Mouse (Mus musculus) heart, adult 9 months (tissue): Measurements from ENCODE around the gene Setd1b.
"Not testable (repeated sequence)": the region's sequence is repeated elsewhere in the genome, so short reads cannot be mapped to it uniquely, and the experiment has no call there.

ENCODE experiments used
- DNase-seq, 2 experiments: peaks; one replicate each; pipeline ENCODE4 v3.0.0; 2022; ENCODE audit warnings: low spot score in 2 of 2

Setd1b gene

DNA sequence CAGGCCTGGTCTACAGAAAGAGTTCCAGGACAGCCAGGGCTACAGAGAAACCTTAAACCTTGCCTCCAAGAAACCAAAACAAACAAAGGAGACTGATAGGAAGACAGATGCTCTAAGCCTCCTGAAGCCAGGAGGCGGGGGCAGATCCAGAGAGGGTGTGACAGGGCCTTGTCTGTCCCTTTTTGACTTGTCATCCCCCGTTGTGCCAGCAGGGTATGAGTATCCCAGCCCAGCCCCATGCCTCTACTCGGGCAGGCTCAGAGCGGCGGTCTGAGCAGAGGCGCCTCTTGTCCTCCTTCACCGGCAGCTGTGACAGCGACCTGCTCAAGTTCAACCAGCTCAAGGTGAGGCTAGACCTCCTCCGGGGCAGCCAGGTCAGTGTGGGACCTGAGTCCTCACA, 20.9 kb downstream of the Setd1b start:
- no peak for DNase-seq

DNA sequence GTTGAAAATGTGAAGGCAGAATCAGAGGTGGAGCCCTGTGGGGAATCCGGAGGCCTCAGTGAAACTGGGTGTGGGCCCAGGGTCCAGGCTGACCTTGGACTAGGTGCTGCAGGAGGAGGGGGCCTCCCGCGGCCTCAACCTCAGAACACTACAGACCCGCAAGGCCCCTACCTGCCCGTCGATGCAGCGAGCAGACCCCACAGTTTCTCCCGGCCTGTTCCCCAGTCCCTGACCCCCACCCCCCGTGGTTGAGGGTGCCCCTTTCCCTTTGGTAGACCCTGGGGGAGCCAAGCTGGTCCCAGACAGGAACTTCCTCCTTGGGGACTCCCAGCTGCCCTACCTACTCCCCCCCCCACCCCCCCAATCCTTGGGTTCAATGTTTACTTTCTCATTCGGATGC, 24.4 kb downstream of the Setd1b start:
- no peak for DNase-seq

DNA sequence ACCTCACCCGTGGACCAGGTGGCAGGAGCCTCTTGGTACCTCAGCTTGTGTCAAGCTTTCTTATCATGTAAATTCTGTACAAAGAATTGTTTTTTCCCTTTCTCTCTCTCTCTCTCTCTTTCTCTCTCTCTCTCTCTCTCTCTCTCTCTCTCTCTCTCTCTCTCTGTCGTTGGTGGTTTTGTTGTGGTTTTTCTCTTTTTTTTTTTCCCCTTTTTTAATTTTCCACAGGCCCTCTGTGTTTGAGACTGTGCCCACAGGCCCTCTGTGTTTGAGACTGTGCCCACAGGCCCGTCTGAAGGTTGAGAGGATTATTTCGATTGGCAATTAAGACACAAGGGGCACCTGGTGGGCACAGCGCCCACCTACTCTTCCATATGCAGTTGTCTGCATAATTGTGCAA, 25.6 kb downstream of the Setd1b start:
- no peak for DNase-seq

DNA sequence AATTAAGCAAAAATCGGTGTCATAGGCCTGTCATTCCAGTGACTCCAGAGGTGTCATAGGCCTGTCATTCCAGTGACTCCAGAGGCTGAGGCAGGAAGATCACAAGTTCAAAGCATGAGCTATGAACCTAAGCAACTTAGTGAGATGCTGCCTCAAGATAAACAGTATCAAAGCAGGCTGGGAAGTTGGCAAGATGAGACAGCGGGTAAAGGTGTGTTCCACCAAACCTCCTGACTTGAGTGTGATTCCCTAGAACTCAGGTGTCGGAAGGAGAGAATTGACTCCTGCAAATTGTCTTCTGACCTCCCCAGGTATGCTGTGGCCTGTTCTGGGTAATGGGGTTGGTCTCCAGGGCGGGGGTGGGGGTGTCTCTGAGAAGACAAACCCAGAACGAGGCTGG, 27.3 kb downstream of the Setd1b start, which contains the start of gene Psmd9:
TSS of gene Psmd9 (plus strand) at position 130 of the 400 bp plus-strand sequence.
- DNase-seq = no peak

- DNase-seq = no peak
These were observed 28.4 kb downstream of the Setd1b start for GRCm38 (mm10) chr5:123170365-123170764.

DNA sequence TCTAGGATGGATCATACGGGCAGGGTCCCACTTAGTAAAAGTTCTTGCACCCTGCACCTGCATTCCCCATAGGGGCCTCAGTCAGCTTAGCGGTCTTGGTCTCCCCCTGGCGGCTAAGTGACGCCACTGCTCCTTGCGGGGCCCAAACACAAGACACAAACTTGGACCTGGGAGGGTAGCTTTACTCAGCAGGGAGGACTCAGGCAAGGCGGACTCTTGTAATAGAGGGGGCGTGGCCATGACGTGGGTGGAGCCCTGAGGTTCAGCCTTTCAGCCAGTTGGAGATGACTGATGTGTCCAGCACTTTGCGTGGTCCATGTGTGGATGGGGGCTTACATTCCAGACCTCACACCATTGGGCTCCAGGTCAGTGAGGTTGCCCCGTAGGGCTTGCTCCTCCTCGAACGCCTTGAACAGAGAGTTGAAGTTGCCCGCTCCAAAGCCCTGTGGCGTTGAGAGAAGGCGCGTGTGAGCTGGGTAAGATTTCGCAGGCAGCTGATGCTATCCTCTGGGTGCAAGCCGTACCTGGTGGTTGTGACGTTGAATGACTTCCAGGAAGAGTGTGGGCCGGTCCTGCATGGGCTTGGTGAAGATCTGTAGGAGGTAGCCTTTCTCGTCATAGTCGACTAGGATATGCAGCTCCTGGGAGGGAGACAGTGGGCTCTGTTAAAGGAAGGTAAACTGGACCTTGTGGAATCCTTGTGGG, 29.8 kb downstream of the Setd1b start:
- DNase-seq = peak; percentile 68 to 76

DNA sequence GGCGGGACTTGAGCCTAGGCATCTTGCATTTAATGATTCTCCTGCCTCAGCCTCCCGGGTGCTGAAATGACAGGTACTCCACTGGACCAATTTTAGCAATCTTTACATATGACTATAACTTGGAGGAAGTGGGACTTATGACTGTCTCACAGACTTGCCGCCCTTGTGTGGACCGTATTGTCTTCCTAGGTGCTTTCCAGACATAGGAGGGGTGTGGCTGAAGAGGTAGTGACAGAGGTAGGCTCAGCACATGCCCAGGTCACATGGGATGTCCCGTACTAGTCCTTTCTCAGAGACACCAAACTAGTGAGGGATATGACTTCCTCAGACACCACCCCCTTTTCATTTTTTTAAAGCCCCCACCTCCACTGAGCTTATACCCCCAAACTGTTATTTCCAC, 36.8 kb downstream of the Setd1b start:
- DNase-seq = no peak

DNA sequence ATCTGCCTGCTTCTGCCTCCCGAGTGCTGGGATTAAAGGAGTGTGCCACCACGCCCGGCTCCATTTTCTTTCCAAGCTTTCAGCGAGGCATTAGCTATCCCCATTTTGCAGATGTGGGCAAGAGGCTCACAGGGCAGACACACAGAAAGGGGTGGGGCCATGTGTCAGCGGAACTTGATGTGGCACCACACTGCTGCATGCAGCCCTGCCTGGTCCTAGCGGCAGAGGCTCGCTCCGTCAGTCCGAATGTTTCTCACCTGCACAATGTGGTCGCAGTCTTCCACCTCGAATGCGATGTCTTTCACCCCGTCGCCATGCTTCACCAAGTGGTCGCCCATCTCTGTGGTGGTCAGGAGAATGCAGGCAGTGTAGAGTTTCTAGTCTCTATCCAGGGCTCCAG, 38.4 kb downstream of the Setd1b start:
- no peak for DNase-seq

GRCm38 (mm10) chr5:123181536-123181935, 39.5 kb downstream of the Setd1b start:
- DNase-seq = peak; percentile 28 to 29

DNA sequence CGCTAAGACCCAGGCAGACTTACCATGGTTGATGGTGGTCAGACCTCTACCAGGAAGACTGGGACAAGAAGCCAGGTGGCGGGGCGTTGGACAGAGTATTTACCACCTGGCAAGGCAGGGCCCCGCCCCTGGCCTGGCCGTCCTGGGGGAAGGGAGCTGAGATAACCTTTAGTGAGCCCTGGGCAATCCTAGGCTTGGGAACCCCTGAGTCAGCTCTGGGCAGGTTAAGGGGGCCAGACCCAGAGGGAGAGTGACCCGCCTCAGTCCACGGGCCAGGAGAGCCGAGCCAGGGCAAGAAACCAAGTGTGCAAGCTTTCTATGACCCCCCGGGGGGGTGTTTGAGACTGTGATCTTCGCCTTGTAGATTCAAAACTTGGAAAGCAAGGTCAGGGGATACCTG, 40.7 kb downstream of the Setd1b start, which contains the start of gene Hpd:
TSS of gene Hpd (minus strand) at position 77 of the 400 bp plus-strand sequence.
- DNase-seq = no peak

DNA sequence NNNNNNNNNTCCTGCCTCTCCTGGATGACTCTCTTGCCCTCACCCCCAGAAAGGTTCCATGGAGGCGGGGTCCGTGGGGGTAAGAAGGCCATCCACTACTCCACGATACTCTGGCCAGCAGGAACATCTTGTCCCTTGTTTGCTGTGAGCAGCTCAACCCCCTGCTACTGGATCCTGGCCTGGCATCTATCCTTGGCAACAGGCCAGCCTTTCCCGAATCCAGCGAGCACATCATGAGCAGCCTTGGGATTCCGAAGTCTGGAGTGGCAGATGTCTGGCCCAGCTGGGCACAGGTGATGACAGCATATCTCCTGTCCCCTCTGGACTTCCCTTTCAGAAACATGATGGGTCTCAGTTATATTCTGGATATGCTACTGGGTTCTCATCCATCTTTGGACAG, 44.0 kb downstream of the Setd1b start:
- DNase-seq = no peak

DNA sequence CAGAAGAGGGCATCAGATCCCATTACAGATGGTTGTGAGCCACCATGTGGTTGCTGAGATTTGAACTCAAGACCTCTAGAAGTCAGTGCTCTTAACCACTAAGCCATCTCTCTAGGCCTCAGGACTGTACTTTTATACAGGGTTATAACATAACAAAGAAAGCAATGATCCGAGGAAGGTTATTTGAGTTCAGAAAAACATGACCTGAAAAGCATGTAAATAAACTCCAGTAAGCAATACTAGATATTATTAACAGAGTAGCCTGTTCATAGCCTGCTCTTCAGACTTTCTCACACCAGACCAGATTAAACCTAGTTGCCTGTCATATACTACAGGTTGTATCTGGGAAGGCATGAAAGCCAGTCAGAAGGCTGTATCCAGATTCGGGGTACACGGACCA, 45.3 kb downstream of the Setd1b start:
- DNase-seq = no peak

DNA sequence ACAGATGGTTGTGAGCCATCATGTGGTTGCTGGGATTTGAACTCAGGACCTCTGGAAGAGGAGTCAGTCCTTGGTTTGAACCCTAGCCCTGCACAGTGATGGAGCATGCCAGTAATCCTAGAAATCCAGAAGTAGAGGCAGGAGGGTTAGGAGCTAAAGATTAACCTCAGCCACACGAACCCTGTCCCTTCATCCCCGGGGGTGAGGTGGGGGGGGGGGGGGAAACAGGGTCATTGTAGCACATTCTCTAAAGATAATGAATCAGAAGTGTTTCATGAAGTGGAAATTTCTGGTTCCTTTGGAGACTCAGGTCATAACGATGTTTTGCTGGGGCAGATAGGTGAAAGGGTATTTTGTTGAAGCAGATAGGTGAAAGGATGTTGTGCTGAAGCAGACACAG, 48.9 kb downstream of the Setd1b start:
- no peak for DNase-seq

GRCm38 (mm10) chr5:123191427-123191826, 49.4 kb downstream of the Setd1b start:
- no peak for DNase-seq

GRCm38 (mm10) chr5:123192606-123193150, 50.7 kb downstream of the Setd1b start:
- DNase-seq = no peak

DNA sequence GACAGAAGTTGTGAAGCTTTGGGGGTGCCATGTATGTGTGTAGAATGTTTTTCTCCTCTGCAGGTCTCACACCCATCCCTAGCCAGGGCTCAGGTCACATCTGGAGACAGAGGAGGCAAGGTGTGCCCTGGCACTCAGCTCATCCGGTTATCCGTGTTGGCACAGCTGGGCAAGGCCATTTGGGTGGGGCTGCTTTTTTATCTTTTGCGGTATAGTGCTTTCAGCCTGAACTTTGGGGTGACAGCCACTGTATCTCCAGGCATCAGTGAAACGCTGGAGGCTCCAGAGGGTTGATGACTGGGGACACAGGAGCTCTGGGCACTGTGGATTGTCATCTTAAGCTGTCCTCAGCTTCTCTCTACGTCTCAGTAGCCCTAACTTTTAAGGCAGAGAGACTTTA, 51.4 kb downstream of the Setd1b start:
- DNase-seq = no peak

DNA sequence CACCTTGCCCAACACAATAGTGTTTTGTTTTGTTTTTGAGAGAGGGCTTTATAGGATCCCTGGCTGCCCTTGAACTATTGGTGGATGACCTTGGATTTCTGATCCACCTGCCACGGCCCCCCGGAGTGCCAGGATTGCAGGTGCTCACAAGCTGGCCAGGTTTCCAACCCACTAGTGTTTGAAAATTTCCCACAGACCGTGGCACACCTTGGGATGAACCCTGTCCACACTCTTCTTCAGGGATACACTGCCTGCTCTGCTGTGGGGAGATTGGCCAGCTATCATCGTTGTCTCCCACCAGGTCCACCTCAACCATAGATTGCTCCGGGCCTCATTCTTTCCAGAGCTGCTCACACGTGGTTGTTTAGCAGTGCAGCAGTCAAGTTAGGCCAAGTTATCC, 52.9 kb downstream of the Setd1b start:
- no peak for DNase-seq

- DNase-seq = no peak
These were observed 53.6 kb downstream of the Setd1b start for GRCm38 (mm10) chr5:123195500-123196000.

DNA sequence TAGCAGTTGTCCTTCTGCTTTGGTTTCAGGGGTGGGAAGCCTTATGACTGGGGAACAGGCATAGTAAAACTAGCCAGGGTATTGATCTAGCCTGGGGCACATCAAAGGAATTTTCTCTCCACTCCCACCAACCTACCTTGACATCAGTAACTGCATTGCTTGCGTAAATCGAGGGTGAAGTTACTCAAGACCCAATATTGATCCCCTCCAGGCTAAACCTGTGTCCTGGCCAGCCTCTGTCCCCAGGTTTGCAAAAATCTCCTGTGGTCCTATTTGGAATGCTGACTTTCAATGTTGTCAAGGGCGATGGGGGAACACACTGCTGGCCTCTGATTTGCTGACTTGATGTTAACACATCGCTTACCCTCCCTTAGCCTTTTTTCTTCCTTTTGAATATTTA, 54.8 kb downstream of the Setd1b start:
- DNase-seq = no peak

- no peak for DNase-seq
These were observed 56.5 kb downstream of the Setd1b start for GRCm38 (mm10) chr5:123198523-123198922.

DNA sequence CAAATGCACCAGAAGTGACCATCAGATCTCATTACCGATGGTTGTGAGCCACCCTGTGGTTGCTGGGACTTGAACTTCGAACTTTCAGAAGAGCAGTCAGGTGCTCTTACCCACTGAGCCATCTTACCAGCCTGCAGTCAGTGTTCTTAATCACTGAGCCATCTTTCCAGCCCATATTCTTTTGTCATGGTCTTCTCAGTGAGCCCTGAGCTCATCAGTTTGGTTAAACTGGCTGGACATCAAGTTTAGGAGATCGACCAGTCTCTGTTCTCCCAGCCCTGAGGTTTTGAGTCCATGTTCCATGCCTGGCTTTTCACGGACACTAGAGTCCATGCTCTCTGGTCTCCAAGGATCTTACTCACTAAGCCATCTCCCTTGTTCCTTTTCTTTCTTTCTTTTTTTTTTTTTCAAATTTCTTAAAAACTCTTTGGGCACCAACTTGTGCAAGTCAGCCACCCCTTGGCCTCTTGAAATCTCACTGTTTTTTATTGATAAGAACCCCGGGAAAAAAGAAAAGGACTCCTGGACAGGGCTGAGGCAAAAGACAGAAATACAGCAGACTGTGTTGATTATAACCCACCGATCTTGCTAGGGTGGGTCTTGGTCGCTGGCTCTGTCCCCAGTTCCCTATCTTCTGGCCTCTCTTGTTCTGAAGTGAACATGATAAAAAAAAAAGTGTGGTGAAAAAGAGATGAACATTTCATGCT, 59.0 kb downstream of the Setd1b start:
- DNase-seq = not testable (repeated sequence)

- no peak for DNase-seq
These were observed 59.5 kb downstream of the Setd1b start for GRCm38 (mm10) chr5:123201523-123201892.

GRCm38 (mm10) chr5:123201987-123202386, 60.0 kb downstream of the Setd1b start:
- no peak for DNase-seq
